Mouse (Mus musculus) C2C12 (cell line): ENCODE measurements around the gene Actb. TPM values are rescaled to one million over a fixed set of nuclear protein-coding genes. Genes with fewer than 3 reads are reported as not detected.

ENCODE experiments used
- H3K27me3 ChIP-seq: one replicate; pipeline ENCODE4 v1.6.1; 2011; ENCODE audit not compliant: control insufficient read depth, insufficient read depth, insufficient read length
- H3K36me3 ChIP-seq: one replicate; pipeline ENCODE4 v1.6.1; 2011; ENCODE audit not compliant: control insufficient read depth, insufficient read depth
- H3K4me3 ChIP-seq: one replicate; pipeline ENCODE4 v1.5.1; 2011; ENCODE audit warnings: mild to moderate bottlenecking, control low read depth; ENCODE audit not compliant: poor library complexity, insufficient read depth, severe bottlenecking
- H3K79me2 ChIP-seq: one replicate; pipeline ENCODE4 v1.6.1; 2011; ENCODE audit not compliant: control insufficient read depth, insufficient read depth
- H3K79me3 ChIP-seq: one replicate; pipeline ENCODE4 v1.6.1; 2011; ENCODE audit warnings: low read depth, control low read depth
- H3ac ChIP-seq: one replicate; pipeline ENCODE3; 2011; ENCODE audit warnings: low read depth; ENCODE audit not compliant: control insufficient read depth, insufficient read length
- CEBPB ChIP-seq: IDR thresholded peaks from one replicate; pipeline ENCODE4 v1.6.1; 2011; ENCODE audit warnings: low read depth, mild to moderate bottlenecking, control low read depth, moderate library complexity
- CTCF ChIP-seq: IDR thresholded peaks from one replicate; pipeline ENCODE4 v1.5.1; 2011; ENCODE audit not compliant: control insufficient read depth, insufficient read depth, insufficient read length
- FOSL1 ChIP-seq: IDR thresholded peaks from one replicate; pipeline ENCODE4 v1.8.0; 2011; ENCODE audit warnings: mild to moderate bottlenecking, low read length; ENCODE audit not compliant: poor library complexity, insufficient read depth, severe bottlenecking
- MAX ChIP-seq: IDR thresholded peaks from one replicate; pipeline ENCODE4 v1.6.1; 2011; ENCODE audit warnings: mild to moderate bottlenecking, control low read depth
- MYOD1 ChIP-seq: IDR thresholded peaks from one replicate; pipeline ENCODE4 v1.6.1; 2011; ENCODE audit warnings: low read depth; ENCODE audit not compliant: control insufficient read depth, insufficient read length
- MYOG ChIP-seq: IDR thresholded peaks from one replicate; pipeline ENCODE4 v1.6.1; 2011; ENCODE audit not compliant: control insufficient read depth, insufficient read length; ENCODE audit errors: extremely low read depth
- USF1 ChIP-seq: IDR thresholded peaks from one replicate; pipeline ENCODE4 v1.6.1; 2011; ENCODE audit warnings: low read depth, mild to moderate bottlenecking, control low read depth, moderate library complexity
- polyA plus RNA-seq: library from polyadenylated mRNA; unstranded; fragments of >200 nt; fragmentation: generic; extraction: Trizol; gene quantifications from one replicate; pipeline ENCODE4 v1.2.1, GENCODE M21; 2012; ENCODE audit warnings: missing spikeins

The Actb gene
- polyA plus RNA-seq, 1 experiment, result 6,665 TPM

- Histone ChIP-seq H3K79me3 (peaks cover 28% of the 10 kb centered on the region), H3K36me3 (peaks cover 66% of the 10 kb centered on the region), H3ac (peak overlapping the region; percentile 4), H3K79me2 (peaks cover 54% of the 10 kb centered on the region), H3K4me3 (peak overlapping the region; percentile 99), H3K27me3 (no peaks in the 10 kb centered on the region)
- TF ChIP-seq MYOD1 (no peak), CEBPB (no peak), FOSL1 (no peak), MYOG (no peak), CTCF (no peak), USF1 (no peak), MAX (no peak)
Observed at GRCm38 (mm10) chr5:142902506-142903314, 3.8 kb downstream of the Actb start.

GRCm38 (mm10) chr5:142901846-142902505 is 4.6 kb downstream of the Actb start:
- no peak overlapping the region for H3ac ChIP-seq
- peaks cover 27% of the 10 kb centered on the region for H3K79me3 ChIP-seq
- H3K79me2 ChIP-seq, result peaks cover 47% of the 10 kb centered on the region
- H3K36me3 ChIP-seq, result peaks cover 66% of the 10 kb centered on the region
- no peaks in the 10 kb centered on the region for H3K27me3 ChIP-seq
- no peak overlapping the region for H3K4me3 ChIP-seq
- TF ChIP-seq CTCF (no peak), MYOG (no peak), FOSL1 (no peak), MYOD1 (no peak), USF1 (no peak), MAX (no peak), CEBPB (no peak)

GRCm38 (mm10) chr5:142901355-142901802 is 5.2 kb downstream of the Actb start:
- Histone ChIP-seq H3K4me3 (no peak overlapping the region), H3ac (no peak overlapping the region), H3K36me3 (peaks cover 66% of the 10 kb centered on the region), H3K79me2 (peaks cover 46% of the 10 kb centered on the region), H3K27me3 (no peaks in the 10 kb centered on the region), H3K79me3 (peaks cover 26% of the 10 kb centered on the region)
- TF ChIP-seq FOSL1 (no peak), MAX (no peak), MYOG (no peak), CEBPB (no peak), USF1 (no peak), MYOD1 (no peak), CTCF (no peak)

- Histone ChIP-seq H3K79me2 (peaks cover 46% of the 10 kb centered on the region), H3K36me3 (peaks cover 66% of the 10 kb centered on the region), H3ac (peak overlapping the region; percentile 8), H3K79me3 (peaks cover 25% of the 10 kb centered on the region), H3K27me3 (no peaks in the 10 kb centered on the region), H3K4me3 (no peak overlapping the region)
- TF ChIP-seq MAX (no peak), MYOG (no peak), CTCF (no peak), USF1 (no peak), MYOD1 (no peak), FOSL1 (no peak), CEBPB (no peak)
Observed at GRCm38 (mm10) chr5:142900651-142901050, 5.9 kb downstream of the Actb start.

GRCm38 (mm10) chr5:142899932-142900533 is 6.5 kb downstream of the Actb start:
- Histone ChIP-seq H3ac (no peak overlapping the region), H3K4me3 (no peak overlapping the region), H3K79me3 (peaks cover 19% of the 10 kb centered on the region), H3K79me2 (peaks cover 46% of the 10 kb centered on the region), H3K36me3 (peaks cover 60% of the 10 kb centered on the region), H3K27me3 (no peaks in the 10 kb centered on the region)
- TF ChIP-seq FOSL1, result no peak
- no peak for TF ChIP-seq CTCF
- no peak for TF ChIP-seq MYOD1
- no peak for TF ChIP-seq CEBPB
- no peak for TF ChIP-seq USF1
- TF ChIP-seq MAX, result no peak
- TF ChIP-seq MYOG, result no peak
